Comparison of ENCODE assay signal across 8 mouse cellular contexts in the genomic region with DNA sequence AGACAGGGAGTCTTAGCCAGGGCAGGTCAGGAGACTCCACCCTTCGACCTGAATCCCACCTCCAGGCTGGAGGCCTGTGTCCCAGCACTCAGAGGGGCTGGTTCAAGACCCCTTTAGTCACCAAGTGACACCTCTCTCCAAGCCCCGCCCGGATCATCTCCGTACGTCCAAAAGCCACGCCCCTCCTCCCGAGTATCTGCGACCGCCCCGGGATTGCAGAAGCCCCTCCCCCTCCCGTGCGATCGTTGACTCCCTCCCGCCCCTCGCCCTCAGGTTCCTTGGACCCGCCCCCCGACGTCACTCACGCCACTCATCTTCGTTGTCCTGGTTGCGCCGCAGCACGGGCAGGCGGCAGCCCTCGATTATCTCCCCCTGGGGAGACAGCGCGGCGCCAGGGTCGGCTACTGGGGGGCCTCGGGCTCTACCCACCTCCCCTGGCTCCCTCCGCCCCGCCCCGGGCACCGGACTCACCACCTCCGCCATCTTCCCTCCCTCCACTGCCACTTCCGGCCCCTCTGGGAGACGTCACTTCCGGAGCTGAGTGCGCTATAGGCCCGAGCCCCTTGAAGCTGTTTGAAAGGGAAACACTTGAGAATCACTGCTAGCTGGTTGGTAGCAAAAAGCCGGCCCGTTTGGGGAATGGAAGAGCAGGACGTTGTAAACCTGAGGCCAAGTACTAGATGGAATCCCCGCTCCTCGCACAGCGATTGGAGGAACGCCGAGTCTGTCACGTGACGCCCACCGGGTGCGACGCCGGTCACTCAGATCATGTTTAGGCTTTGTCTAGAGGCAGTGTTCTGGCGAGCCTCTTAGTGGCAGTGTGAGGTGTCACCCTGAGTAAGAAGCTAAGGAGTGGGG. TPM values are rescaled to one million over a fixed set of nuclear protein-coding genes. Genes with fewer than 3 reads are reported as not detected.
DNase-seq lines count a peak whose midpoint lies in the region; ATAC-seq lines count a peak whose summit lies in the region.

Gene Kat5 (minus strand): TSS at position 691 of the 858 bp plus-strand sequence.

- H3K4me3 ChIP-seq in hindbrain, embryonic 16.5 days (ENCODE audit: low read length): peak within 1 kb of the TSS; percentile 70
- peak within 1 kb of the TSS; percentile 62 for H3K4me3 ChIP-seq in macrophage (ENCODE audit: inconsistent target)

- DNase-seq in T-cell, adult 2 months (ENCODE audit: low spot score): peak; percentile 92
- peak; percentile 89 to 94 for DNase-seq in cerebellum, postnatal 36 days
- DNase-seq in gastrocnemius, adult 18-20 months (ENCODE audit: low spot score): peak; percentile 94
- DNase-seq in left cerebral cortex, adult 18-20 months (ENCODE audit: low spot score in 2 of 2): peak; percentile 90 to 91
- DNase-seq in right cerebral cortex, adult 18-20 months: peak; percentile 92
- DNase-seq in urinary bladder, postnatal 10 days (ENCODE audit: low spot score): peak; percentile 62

- peaks cover 22% of the 10 kb centered on the region for H3K36me3 ChIP-seq in hindbrain, embryonic 16.5 days (ENCODE audit: control insufficient read depth, insufficient read depth, low read length)
- peaks cover 36% of the 10 kb centered on the region for H3K36me3 ChIP-seq in macrophage (ENCODE audit: inconsistent target)

- peaks cover 12% of the 10 kb centered on the region; the same call in 1 of the 2 replicates for H3K79me2 ChIP-seq in macrophage (ENCODE audit: inconsistent target)

- peak within 1 kb of the TSS; percentile 92 for H3K9ac ChIP-seq in hindbrain, embryonic 16.5 days (ENCODE audit: low read depth, low read length)

- peak within 1 kb of the TSS; percentile 99 for H3K27ac ChIP-seq in hindbrain, embryonic 16.5 days (ENCODE audit: low read depth, low read length)
- H3K27ac ChIP-seq in macrophage: peak within 1 kb of the TSS; percentile 90

- no peaks in the 10 kb centered on the region for H3K9me3 ChIP-seq in hindbrain, embryonic 16.5 days (ENCODE audit: control insufficient read depth, low read length)

- under 1% methylated on average over 54 of the region's 55 CpGs for WGBS in hindbrain, embryonic 16.5 days
- 3% methylated on average over 41 of the region's 55 CpGs for WGBS in macrophage (ENCODE audit: missing documents)

- peak; percentile 95 for ATAC-seq in hindbrain, embryonic 16.5 days

- H3K4me2 ChIP-seq in hindbrain, embryonic 16.5 days (ENCODE audit: low read length): peak within 1 kb of the TSS; percentile 66

- no peaks in the 10 kb centered on the region for H3K27me3 ChIP-seq in hindbrain, embryonic 16.5 days (replicated peaks; ENCODE audit: control insufficient read depth, insufficient read depth, low read length)

- H3K4me1 ChIP-seq in hindbrain, embryonic 16.5 days (ENCODE audit: control insufficient read depth, insufficient read depth, low read depth, low read length): peaks cover 16% of the 10 kb centered on the region

RNA-seq across cellular contexts. Expression of gene Kat5, which starts in this region (rescaled TPM):
- total RNA-seq in gastrocnemius, adult 18-20 months (2021): 10 to 100 TPM; 24.0 to 26.0 TPM
- 63.3 and 70.6 TPM in 2 replicates for polyA plus RNA-seq in hindbrain, embryonic 16.5 days (2015; fragmentation: Nextera tagmentation; extraction: Ambion mirVana)
- 10 to 100 TPM; 92.6 to 96.3 TPM for total RNA-seq in left cerebral cortex, adult 18-20 months (2021)
- total RNA-seq in macrophage (2018; cell fraction: chromatin; rRNA removed): 100 to 1,000 TPM in 22 of 26 experiments, 10 to 100 TPM in 4; 93.1 to 151 (median 124) TPM
- total RNA-seq in macrophage (2018; cell fraction: cytosol; rRNA removed): 10 to 100 TPM; 34.6 to 53.5 (median 42.2) TPM
- total RNA-seq in macrophage (2018; cell fraction: nucleus; rRNA removed): 100 to 1,000 TPM in 3 of 26 experiments, 10 to 100 TPM in 23; 52.5 to 107 (median 79.0) TPM
- 35.4 to 54.4 TPM (median 47.1 TPM) in 3 replicates for polyA plus RNA-seq in macrophage (2018)

Comparison
In these comparisons a context has a peak if more than half of its experiments do, and no peak if none do; other contexts are left out.
1. Peak in every context shown above with its lines: DNase-seq, ATAC-seq, H3K4me3 ChIP-seq and H3K27ac ChIP-seq.